Mouse (Mus musculus) frontal cortex, postnatal 25 days (tissue): ENCODE results near the gene Spen.

Experiments
- DNase-seq, 2 experiments: peaks; one replicate each; pipeline ENCODE4 v3.0.0; 2022; ENCODE audit warnings: low spot score in 2 of 2

The Spen gene

DNA sequence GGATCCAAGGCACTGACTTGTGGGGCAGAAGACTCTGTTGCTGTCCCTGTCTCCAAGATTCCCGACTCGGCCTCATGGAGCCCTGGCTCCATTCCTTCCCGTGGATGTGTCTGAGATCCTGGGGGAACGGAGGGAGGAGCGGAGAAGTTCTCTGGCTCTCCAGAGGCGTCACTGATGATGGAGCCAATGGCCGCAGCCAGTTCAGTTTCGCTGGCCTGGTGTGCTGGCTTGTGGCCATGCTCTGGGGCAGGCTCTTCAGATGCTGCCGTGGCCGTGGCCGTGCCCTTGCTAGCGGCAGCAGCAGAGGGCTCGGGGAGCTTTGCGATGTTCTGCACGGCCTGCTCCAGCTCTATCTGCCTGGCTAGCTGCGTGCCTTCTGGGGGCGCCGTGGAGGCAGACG, 64.0 kb downstream of the Spen start:
- no peak for DNase-seq

DNA sequence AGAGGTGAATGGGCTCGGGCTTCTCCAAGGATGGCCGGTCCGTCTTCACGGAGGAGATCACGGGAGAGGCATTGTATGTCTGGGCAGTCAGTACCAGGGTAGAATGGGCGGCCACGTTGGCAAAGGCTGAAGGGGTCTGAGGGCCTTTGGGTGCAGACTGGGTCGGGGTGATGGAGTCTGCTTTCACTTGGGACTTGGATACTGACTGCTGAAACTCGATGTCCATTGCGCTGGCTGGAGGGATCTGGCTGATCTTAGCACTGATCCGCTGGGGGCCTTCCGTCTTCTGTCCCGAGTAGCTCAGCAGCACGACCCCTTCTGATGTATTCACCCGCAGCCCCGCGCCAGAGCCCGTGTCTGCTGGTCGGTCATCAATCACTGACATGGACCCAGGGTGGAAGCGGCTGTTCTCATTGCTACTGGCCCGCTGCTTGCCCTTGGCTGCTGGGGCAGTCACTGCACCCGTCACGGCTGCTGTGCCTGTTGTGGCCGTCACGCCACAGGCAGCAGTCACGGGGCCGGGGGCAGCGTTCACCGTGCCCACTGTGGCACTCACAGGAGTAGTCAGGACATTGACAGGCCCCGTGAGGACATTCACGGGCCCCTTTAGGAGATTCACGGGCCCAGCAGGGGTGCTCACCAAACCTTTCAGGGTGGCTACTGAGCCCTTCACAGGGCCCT, 65.6 kb downstream of the Spen start:
- DNase-seq = no peak

DNA sequence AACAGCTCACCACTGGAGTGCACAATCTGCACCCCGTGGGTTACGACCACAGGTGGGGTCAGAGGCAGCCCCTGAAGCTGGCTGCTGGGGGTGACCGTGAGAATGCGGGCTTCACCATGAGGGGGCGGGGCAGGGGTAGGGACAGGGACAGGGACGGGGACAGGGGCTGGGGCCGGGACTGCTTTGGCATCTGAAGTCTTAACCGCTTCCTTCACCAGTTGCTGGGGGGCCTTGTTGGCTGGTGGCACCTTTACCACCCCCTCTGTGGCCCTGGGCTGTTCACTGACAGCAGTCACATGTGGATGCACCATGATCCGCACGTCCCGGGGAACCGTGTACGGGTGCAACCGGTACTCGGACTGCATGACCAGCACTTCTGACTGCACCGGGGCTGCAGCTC, 66.9 kb downstream of the Spen start:
- no peak for DNase-seq

DNA sequence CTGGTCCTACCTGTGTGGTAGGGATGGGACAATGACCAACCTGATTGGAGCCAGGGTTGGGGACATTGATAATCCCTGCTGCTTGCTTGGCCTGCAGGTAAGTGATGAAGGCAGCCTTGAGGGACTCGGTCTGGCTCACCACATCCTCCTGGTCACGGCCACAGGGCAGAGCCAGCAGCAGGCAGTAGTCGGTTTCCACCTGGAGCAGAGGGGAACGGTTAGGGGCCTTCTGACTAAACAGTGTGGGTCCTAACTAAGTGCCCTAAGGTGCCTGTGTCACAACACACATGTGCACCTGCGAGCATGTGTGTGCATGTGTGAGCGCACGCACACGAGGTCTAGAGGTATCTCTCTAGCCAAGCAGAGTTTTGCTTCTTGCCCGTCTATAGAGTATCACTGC, 69.1 kb downstream of the Spen start:
- DNase-seq = no peak

DNA sequence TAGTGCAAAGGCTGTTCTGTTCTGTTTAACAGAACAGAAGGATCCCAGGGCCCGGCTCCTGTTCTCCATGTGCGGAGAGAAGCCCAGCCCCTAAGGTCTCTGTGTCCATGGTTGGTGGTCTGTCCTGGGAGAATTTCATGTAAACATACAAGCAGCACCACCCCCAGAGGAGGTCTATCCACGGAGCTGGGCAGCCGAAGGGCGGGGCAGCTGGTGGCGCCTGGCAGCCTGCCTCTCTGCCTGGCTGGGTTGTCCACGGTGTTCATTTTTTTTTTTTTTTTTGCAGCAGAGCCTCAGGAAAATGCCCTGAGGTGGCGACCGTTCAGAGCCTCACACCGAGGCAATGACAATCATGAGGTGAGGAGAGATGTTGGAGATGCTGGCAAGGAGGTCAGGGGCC, 69.8 kb downstream of the Spen start:
- no peak for DNase-seq

DNA sequence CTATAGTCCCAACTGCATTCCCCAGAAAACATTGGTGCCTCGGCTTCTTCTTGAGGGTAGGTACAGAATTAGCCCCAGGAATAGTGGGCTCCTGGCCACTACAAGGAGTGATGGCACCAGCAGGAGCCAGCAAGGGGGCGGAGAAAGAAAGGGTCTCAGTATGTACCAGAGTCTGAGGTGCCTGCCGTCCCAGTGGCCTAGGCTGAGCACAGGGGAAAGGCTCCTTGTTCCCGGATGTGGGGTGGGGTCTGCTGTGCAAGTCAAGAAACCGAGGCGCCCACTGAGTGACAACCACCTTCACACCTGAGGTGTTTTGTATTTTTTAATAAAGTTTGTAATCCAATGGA, 70.8 kb downstream of the Spen start:
- no peak for DNase-seq

DNA sequence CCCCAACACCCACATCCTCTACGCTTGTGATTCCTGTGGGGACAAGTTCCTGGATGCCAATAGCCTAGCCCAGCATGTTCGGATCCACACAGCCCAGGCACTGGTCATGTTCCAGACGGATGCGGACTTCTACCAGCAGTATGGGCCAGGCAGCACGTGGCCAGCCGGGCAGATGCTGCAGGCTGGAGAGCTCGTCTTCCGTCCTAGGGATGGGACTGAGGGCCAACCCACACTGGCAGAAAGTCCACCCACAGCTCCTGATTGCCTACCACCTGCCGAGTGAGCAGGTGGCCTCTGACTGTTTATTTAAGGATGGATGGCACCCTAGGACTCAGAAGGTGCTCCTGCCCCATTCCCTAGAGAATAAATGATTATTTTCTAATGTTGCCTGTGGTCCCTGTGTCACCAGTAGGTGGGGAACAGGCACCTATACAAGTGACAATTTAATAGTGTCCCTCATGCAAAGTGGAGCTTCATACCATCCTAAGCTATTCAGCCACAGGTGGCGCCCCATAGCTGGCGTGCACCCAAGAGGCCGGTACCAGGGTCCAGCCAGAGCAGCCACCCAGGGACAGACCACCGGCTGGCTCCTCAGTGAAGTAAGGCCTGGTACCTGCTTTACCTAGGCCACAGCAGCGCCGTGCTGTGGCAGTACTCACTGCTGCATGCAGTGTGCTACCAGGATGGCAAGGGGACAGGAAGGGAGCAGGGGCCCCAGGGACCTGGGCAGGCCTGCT, 71.4 kb downstream of the Spen start:
- DNase-seq = no peak

DNA sequence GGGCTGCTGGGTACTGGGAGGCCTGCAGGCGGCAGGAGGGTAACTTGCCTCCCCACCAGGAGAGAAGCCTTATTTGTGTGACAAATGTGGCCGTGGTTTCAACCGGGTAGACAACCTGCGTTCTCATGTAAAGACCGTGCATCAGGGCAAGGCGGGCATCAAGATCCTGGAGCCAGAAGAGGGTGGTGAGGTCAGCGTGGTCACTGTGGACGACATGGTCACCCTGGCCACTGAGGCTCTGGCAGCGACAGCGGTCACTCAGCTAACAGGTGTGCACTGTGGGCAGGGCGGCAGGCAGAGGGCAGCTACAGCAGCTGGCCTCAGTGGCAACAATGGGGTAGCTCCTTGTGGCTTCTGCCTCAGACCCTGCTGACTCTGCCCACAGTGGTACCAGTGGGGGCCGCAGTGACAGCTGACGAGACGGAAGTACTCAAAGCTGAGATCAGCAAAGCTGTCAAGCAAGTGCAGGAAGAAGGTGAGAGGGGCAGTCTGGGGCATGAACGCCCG, 72.1 kb downstream of the Spen start:
- DNase-seq = no peak

DNA sequence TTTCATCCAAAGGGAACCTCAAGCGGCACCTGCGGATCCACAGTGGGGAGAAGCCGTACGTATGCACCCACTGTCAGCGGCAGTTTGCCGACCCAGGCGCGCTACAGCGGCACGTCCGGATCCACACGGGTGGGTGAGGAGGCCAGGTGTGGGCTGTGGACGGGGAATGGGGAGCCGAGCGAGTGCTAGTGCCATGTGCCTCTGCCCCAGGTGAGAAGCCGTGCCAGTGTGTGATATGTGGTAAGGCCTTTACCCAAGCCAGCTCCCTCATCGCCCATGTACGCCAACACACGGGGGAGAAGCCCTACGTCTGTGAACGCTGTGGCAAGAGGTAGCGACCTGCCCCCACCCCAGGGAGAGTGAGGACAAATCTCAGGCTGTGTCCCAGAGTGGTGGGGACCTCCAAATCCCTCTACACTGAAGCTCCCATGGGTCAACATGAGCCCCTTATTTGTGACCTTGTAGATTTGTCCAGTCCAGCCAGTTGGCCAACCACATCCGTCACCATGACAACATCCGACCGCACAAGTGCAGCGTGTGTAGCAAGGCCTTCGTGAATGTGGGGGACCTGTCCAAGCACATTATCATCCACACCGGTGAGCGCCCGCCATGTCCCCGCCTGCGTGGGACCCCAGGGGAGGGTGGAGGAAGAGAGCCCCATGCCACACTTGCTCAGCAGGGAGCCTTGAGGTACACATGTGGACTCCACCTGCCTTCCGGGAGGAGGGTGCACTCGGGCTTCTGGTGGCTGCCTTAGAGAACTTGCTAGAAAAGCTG, 72.7 kb downstream of the Spen start:
- DNase-seq = no peak

DNA sequence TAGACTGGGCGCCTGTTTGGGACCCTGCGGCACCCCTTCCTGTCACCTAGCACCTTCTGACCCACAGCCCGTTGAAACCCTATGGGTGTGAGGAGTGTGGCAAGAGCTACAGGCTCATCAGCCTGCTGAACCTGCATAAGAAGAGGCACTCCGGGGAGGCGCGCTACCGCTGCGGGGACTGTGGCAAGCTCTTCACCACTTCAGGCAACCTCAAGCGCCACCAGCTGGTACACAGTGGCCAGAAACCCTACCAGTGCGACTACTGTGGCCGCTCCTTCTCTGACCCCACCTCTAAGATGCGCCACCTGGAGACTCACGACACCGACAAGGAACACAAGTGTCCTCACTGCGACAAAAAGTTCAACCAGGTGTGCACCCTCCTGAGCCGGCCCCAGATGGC, 73.7 kb downstream of the Spen start:
- DNase-seq = no peak

DNA sequence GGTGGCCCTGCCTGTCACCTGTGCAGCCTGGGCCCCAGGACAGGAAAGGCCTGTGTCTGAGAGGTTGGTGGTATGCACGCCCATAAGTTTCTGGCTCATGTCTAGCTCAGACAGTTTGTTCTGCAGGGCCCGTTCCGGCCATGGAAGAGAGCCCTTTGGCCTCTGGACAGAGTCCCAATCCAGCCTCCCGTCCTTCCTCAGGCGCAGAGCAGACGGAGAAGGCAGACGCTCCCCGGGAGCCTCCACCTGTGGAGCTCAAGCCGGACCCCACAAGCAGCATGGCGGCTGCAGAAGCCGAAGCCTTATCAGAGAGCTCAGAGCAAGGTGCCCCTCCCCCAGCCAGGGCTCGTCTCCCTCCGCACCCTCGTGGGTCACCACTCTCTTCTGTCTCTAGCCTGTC, 74.9 kb downstream of the Spen start:
- DNase-seq = no peak

DNA sequence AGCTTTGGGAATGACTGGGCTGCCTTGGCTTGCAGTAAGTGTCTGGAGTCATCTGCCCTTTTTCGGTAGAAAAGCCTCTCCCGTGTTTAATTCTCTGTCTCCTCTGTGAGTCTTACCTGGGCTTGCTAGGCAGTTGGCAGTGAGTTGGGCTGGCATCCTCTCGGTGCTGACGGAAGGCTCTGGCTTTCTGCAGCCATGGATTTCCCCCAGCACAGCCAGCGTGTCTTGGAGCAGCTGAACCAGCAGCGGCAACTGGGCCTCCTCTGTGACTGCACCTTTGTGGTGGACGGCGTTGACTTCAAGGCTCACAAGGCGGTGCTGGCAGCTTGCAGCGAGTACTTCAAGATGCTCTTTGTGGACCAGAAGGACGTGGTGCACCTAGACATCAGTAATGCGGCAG, 76.8 kb downstream of the Spen start:
- no peak for DNase-seq

DNA sequence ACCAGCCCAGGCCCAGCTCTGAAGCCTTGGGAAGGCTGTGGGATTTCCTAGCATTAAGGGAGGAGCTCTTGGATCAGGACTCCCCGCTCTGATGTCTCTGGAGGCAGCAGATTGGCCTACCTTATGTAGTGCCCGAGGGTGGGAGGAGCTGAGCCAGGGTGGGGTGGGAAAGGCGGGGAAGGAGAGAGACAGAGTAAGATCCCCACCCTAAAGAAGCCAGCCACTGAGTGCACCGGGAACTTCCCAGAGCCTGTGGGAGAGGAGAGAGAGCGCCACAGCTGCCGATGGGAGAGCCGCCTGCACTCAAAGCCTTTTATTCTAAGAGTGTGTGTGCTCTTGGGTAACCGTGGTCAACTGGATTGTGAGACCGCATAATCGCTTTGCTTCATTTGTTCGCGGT, 77.3 kb downstream of the Spen start:
- no peak for DNase-seq

DNA sequence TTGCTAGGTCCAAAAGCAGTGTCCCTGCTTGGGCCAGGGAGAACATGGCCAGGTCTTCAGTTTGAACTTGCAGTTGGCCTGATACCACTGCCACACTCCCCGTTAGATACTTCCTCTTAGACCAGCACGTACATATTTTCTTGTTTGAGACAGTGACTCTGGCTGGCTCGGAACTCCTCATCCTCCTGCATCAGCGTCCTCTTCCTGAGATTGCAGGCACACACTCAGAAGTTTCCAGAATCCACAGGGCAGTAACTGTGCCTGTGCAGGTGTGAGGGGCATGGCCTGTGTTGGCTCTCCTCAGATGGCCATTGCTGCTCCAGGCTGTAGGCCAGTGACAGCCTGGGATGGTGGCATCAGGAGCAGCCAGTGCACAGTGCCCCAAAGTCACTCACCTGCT, 77.9 kb downstream of the Spen start:
- no peak for DNase-seq

DNA sequence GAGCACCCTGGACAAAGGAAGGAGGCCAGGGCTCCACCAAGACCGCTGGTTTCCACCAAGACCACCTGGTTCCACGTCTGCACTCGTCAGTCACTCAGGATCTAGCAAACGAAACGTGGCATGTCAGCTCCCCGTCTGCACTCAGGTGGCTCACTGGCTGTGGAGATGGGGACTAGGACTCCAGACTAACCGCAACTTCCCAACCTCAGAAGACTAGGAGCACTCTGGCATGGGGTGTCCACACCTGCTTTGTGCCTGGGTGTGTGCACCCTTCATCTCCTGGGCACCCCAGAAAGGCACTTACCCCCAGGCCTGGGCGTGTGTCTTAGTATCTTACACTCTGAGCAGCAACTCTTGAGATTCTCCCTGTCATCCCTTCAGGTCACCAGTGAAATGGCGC, 78.6 kb downstream of the Spen start:
- DNase-seq = no peak

DNA sequence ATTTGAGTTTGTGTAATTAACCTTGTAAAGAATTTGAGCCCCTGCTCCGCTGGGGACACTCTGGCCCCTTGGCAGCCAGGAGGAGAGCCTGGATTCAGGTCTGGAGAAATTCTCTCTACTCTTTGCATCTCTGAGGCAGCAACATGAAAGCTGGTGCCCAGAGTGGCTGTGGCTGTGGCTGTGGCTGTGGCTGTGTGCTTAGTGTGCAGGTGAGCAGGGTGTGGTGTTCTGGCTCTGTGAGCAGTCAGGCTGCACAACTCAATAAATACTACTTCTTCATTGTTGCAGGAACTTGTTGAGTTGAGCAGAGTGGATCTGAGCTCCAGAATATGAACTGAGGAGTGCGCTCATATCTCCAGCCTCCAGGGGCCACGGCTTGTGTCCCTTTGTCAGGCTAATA, 79.5 kb downstream of the Spen start:
- no peak for DNase-seq

DNA sequence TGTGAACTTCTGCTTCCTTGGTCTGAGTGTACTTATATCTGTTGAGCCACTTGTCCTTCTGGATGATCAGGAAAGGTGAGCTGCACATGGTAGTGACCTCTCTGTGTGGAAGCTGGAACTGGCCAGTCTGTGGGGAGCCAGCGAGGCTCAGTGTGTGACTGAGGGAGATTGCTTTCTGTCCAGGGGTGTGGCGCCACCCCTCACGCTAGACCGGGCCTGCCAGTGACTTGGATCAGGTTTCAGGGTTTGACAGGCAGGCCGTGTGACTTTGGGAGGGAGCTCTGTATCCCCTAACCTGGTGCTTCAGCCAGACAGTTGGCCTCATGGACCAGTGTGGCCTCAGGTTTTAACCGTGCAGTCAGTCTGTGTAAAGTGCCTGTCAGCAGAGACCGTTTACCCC, 80.2 kb downstream of the Spen start:
- DNase-seq = no peak

DNA sequence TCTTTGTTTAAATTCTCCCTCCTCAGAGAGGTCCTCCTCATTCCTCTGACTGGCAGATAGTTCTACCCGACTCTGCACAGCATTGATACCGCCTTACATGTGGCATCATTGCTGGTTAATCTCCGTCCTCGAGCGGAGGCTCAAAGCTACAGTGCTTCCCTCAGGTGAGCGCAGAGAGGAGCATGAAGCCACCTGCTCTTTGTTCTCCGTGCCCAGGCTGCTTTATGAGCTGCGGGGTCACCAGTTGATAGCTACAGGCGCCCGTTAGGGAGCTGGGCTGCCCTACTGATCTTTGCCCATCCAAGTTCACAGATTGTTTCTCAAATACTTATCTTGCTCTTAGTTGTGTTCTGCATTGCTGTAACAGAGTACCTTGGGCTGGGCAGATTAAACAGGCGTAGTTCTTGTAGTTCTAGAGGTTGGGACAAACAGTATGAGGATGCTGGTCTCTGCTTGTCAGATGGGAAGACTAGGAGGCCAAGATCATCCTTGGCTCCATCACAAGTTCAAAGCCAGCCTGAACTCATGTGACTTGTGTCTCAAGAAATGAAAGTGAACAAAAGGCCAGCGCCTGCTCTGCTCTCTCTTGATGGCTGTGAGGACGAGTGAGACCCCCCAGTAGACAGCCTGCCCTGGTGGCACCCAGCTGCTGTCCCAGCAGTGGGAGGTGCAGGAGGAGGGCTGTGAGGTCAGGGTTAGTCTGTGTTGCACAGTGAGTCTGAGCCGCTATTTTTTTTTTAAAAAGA, 82.0 kb downstream of the Spen start:
- no peak for DNase-seq

DNA sequence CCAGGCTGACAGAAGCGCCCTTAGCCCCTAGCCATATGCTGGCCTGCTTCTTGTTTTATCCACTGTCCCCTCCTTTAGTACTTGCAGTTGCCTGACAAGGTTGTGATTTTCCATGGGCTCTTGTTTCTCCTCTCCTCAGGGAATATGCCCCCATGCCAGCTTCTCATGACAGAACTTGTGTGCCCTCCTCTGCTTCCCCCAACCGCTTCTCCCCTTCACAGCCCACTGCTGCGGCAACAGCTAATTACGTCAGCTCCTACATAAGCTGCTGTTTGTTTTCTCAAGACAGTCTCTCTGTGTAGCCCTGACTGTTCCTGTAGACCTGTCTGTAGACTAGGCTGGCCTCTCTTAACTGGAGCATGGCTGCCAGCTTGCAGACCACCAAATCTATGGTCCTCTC, 82.9 kb downstream of the Spen start:
- no peak for DNase-seq

DNA sequence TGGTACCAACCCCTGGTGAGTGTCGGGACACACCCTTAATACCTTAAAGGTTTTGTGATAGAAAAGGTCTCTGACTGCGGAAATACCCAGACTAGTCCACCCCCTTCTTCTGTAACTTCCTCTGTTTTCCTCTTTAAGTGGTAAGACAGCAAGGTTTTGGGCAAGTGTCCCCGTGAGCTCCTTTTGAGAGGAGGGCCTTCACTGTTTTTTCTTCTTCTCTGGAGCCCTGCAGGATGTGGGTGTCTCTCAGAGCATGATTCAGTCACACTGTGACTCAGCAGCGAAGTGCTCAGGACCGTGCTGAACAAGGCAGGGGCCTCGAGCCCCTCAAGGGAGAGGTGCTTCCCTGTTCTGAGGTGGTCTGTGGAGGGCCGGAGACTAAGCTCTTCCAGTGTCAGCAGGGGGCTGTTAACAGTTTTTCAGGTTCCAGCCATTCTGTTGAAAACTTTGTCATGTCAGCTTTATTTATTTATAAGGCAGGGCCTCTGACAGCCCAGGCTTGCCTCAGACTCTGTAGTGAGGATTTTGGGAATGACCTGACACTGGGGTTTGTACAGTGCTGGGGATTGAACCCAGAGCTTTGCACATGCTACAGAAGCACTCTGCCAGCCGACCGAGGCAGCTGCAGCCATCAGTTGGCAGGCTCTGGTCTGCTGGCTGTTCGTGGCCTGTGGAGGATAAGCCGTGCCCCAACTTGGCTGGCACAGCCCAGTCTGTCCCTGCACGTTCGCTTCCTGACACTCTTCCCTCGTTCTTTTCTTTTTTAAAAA, 83.6 kb downstream of the Spen start:
- no peak for DNase-seq

DNA sequence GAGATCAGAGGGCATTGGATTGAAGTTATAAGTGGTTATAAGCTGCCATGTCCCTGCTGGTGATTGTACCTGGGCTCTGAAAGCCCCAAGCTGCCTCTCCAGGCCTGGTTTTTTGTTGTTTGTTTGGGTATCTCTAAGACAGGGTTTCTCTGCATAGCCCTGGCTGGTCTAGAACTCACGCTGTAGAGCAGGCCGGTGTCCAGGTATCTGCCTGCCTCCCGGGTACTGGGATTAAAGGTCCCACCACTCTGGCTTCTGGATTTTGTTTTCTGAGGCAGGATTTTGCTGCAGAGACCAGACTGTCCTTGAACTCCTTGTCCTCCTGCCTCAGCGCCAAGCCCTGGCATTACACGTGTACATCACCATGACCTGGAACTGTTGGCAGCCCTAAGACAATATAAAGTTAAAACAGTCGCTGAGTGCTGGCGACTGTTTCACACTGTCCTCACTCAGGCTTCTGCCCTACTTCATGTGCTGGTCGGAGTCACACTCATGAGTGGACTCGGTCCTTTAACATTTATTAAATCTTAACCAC, 86.4 kb downstream of the Spen start:
- DNase-seq = no peak
